Mouse (Mus musculus) liver, embryonic 15.5 days (tissue): ENCODE measurements around the gene Net1. TPM values are rescaled to one million over a fixed set of nuclear protein-coding genes. Genes with fewer than 3 reads are reported as not detected.

Source experiments
- microRNA-seq: library from miRNA; unstranded; fragments of <30 nt; microRNA quantifications from one replicate; pipeline ENCODE4, GENCODE M21; 2016
- polyA plus RNA-seq: library from polyadenylated mRNA; unstranded; fragments of >200 nt; fragmentation: Nextera tagmentation; extraction: Ambion mirVana; gene quantifications from 2 replicates; pipeline ENCODE4 v1.2.1, GENCODE M21; 2015

Net1 gene
- polyA plus RNA-seq, 1 experiment from 2014 or later, result 58.3 TPM

Small RNA genes lying within 50 kb of the gene (microRNA-seq; reads per million reads assigned to microRNA genes)
- gene Gm22460, result not detected

Other genes with a start within 250 kb of the Net1 start
- gene Calml3, start 113.9 kb downstream of the Net1 start, polyA plus RNA-seq, result not detected in 2 replicates
- gene Calm4, start 80.5 kb downstream of the Net1 start, polyA plus RNA-seq, result 0.43 TPM in 1 of 2 replicates, not detected in the other
- gene Calm5, start 64.0 kb downstream of the Net1 start, polyA plus RNA-seq, result not detected in 2 replicates
- gene Tubal3, start 54 bp upstream of the Net1 start, polyA plus RNA-seq, result 0.06 TPM in 1 of 2 replicates, not detected in the other
- gene Ucn3, start 27.1 kb upstream of the Net1 start, polyA plus RNA-seq, result not detected in 2 replicates
- gene Akr1c14, start 130.8 kb upstream of the Net1 start, polyA plus RNA-seq, result 5.1 and 7.1 TPM in 2 replicates
- gene Akr1c18, start 232.4 kb upstream of the Net1 start, polyA plus RNA-seq, result 0.71 and 1.0 TPM in 2 replicates